Mouse (Mus musculus): ENCODE measurements around the gene Gm20388.

- TF ChIP-seq GATA1 (IDR thresholded peaks at IDR 0.05; ENCODE audit: low read length) (no peak), TAL1 (IDR thresholded peaks at IDR 0.05; ENCODE audit: low read length) (no peak)
Measured at GRCm38 (mm10) chr8:122320541-122320940, 2409.9 kb downstream of the Gm20388 start.

All from erythroblast, embryonic 14.5 days (primary cell).